Mouse (Mus musculus): ENCODE data around the gene S100pbp. TPM values are rescaled to one million over a fixed set of nuclear protein-coding genes. Genes with fewer than 3 reads are reported as not detected.

Gene S100pbp
- polyA plus RNA-seq, 1 experiment from 2014 or later, result 11.8 TPM

GRCm38 (mm10) chr4:129231594-129232450, 42.3 kb upstream of the S100pbp start:
- H3K4me3 ChIP-seq (ENCODE audit: low read length), result no peak overlapping the region
- H3K4me2 ChIP-seq (ENCODE audit: low read depth, low read length), result no peak overlapping the region
- H3K4me1 ChIP-seq (ENCODE audit: control insufficient read depth, insufficient read depth, low read length), result peaks cover 27% of the 10 kb centered on the region
- H3K9me3 ChIP-seq (replicated peaks; ENCODE audit: control insufficient read depth, low read length), result no peaks in the 10 kb centered on the region
- no peak for ATAC-seq (replicated peaks; ENCODE audit: extremely low read depth, insufficient read depth, low FRiP score)
- 64% methylated on average over 12 of the region's 12 CpGs for WGBS
- H3K27me3 ChIP-seq (ENCODE audit: control insufficient read depth, insufficient read depth, low read length), result peaks cover 60% of the 10 kb centered on the region
- no peak overlapping the region for H3K9ac ChIP-seq (ENCODE audit: low read length)
- no peaks in the 10 kb centered on the region for H3K36me3 ChIP-seq (ENCODE audit: control insufficient read depth, insufficient read depth)
- peak overlapping the region; percentile 37; the same call in 1 of the 2 replicates for H3K27ac ChIP-seq (ENCODE audit: low read length)

DNA sequence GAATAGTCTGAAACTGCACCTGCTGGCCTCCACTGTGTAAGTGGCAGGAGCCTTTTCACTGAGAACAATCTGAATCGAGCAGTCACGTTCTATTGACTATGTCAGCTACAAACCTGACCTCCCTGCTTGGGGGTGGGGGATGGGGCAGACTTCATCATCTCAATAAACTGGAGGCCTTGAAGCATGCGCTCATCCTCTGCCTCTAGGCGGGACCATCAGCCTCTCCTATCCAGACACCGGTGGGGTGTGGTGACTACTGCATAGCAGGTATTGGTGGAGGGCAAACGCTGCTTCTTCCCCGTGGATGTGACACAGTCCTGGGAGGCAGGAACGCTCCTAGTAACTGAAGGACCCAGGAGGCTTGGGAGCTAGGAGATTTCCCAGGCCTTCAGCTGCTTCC, 41.4 kb upstream of the S100pbp start:
- H3K9me3 ChIP-seq (replicated peaks; ENCODE audit: control insufficient read depth, low read length), result no peaks in the 10 kb centered on the region
- no peaks in the 10 kb centered on the region for H3K36me3 ChIP-seq (ENCODE audit: control insufficient read depth, insufficient read depth)
- H3K4me3 ChIP-seq (ENCODE audit: low read length), result no peak overlapping the region
- ATAC-seq (replicated peaks; ENCODE audit: extremely low read depth, insufficient read depth, low FRiP score), result no peak
- 55% methylated on average over 8 of the region's 8 CpGs for WGBS
- no peak overlapping the region for H3K4me2 ChIP-seq (ENCODE audit: low read depth, low read length)
- peaks cover 33% of the 10 kb centered on the region for H3K4me1 ChIP-seq (ENCODE audit: control insufficient read depth, insufficient read depth, low read length)
- no peak overlapping the region for H3K9ac ChIP-seq (ENCODE audit: low read length)
- no peak overlapping the region for H3K27ac ChIP-seq (ENCODE audit: low read length)
- peaks cover 59% of the 10 kb centered on the region for H3K27me3 ChIP-seq (ENCODE audit: control insufficient read depth, insufficient read depth, low read length)

- no peak for ATAC-seq (replicated peaks; ENCODE audit: extremely low read depth, insufficient read depth, low FRiP score)
- H3K4me1 ChIP-seq (ENCODE audit: control insufficient read depth, insufficient read depth, low read length), result peaks cover 24% of the 10 kb centered on the region
- H3K9me3 ChIP-seq (replicated peaks; ENCODE audit: control insufficient read depth, low read length), result no peaks in the 10 kb centered on the region
- H3K27me3 ChIP-seq (ENCODE audit: control insufficient read depth, insufficient read depth, low read length), result peaks cover 74% of the 10 kb centered on the region
- H3K27ac ChIP-seq (ENCODE audit: low read length), result no peak overlapping the region
- peak overlapping the region; percentile 48; the same call in 1 of the 2 replicates for H3K4me2 ChIP-seq (ENCODE audit: low read depth, low read length)
- H3K36me3 ChIP-seq (ENCODE audit: control insufficient read depth, insufficient read depth), result no peaks in the 10 kb centered on the region
- H3K9ac ChIP-seq (ENCODE audit: low read length), result no peak overlapping the region
- 22% methylated on average over 8 of the region's 8 CpGs for WGBS
- no peak overlapping the region; the same call in 1 of the 2 replicates for H3K4me3 ChIP-seq (ENCODE audit: low read length)
Measured at GRCm38 (mm10) chr4:129227985-129228381, 38.5 kb upstream of the S100pbp start.

GRCm38 (mm10) chr4:129227170-129227984, 37.9 kb upstream of the S100pbp start:
- Histone ChIP-seq H3K27me3 (ENCODE audit: control insufficient read depth, insufficient read depth, low read length) (peaks cover 74% of the 10 kb centered on the region), H3K9ac (ENCODE audit: low read length) (peak overlapping the region; percentile 51), H3K9me3 (replicated peaks; ENCODE audit: control insufficient read depth, low read length) (no peaks in the 10 kb centered on the region), H3K36me3 (ENCODE audit: control insufficient read depth, insufficient read depth) (no peaks in the 10 kb centered on the region), H3K4me1 (ENCODE audit: control insufficient read depth, insufficient read depth, low read length) (peaks cover 24% of the 10 kb centered on the region), H3K4me2 (ENCODE audit: low read depth, low read length) (peak overlapping the region; percentile 48), H3K4me3 (ENCODE audit: low read length) (peak overlapping the region; percentile 32), H3K27ac (ENCODE audit: low read length) (no peak overlapping the region)
- no peak for ATAC-seq (replicated peaks; ENCODE audit: extremely low read depth, insufficient read depth, low FRiP score)
- WGBS, result 19% methylated on average over 22 of the region's 22 CpGs

DNA sequence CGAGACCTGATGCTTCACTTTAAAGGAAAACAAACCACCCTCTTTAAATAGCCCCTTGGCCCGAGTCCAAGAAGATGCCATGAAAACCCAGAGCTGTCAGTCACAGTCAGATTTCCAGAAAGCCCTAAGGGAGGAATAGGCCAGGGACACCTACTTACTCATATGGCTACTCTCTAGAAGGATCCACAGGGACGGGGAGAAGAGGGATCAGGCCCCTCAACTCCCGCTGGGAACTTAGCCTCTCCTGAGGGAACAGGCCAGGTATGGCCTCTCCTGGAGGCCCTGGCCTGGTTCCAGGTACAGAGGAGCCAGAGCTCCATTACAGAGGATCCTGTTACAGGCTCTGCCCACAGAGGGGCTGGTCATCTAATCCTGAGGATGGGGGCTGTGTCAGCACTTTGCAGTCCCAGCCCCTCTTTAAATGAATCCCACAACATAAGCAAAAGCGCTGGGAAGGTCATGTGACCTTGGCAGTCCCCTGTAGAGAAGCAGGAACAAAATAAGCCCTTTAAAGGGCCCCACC, 37.0 kb upstream of the S100pbp start:
- Histone ChIP-seq H3K4me2 (ENCODE audit: low read depth, low read length) (peak overlapping the region; percentile 48; the same call in 1 of the 2 replicates), H3K4me3 (ENCODE audit: low read length) (no peak overlapping the region)

DNA sequence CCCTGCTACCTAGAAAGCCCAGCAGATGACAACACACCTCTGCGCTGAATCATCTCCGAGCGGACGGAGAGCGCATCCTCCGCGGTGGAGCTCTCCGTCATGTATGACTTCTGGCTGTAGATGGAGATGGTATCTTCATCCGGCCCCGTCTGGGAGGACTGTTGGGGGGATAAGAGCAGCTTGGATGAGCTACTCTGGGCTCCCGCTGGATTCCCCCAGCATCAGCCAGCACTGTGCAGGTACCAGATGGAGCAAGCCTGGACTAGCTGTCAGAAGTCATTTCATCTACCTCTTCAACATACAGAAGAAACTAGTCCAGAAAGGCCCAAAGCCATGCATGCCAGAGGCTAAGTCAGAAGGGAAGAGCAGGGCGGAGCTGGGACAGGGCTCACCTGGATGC, 35.8 kb upstream of the S100pbp start:
- Histone ChIP-seq H3K9ac (ENCODE audit: low read length) (no peak overlapping the region), H3K4me2 (ENCODE audit: low read depth, low read length) (no peak overlapping the region), H3K36me3 (ENCODE audit: control insufficient read depth, insufficient read depth) (no peaks in the 10 kb centered on the region), H3K4me3 (ENCODE audit: low read length) (no peak overlapping the region), H3K4me1 (ENCODE audit: control insufficient read depth, insufficient read depth, low read length) (peaks cover 24% of the 10 kb centered on the region), H3K27me3 (ENCODE audit: control insufficient read depth, insufficient read depth, low read length) (peaks cover 63% of the 10 kb centered on the region), H3K27ac (ENCODE audit: low read length) (no peak overlapping the region), H3K9me3 (replicated peaks; ENCODE audit: control insufficient read depth, low read length) (no peaks in the 10 kb centered on the region)
- WGBS, result 94% methylated on average over 12 of the region's 12 CpGs
- no peak for ATAC-seq (replicated peaks; ENCODE audit: extremely low read depth, insufficient read depth, low FRiP score)

More for the DNA sequence above, 37.0 kb upstream of the S100pbp start:
- WGBS, result 33% methylated on average over 5 of the region's 5 CpGs
- no peaks in the 10 kb centered on the region for H3K9me3 ChIP-seq (replicated peaks; ENCODE audit: control insufficient read depth, low read length)
- no peak for ATAC-seq (replicated peaks; ENCODE audit: extremely low read depth, insufficient read depth, low FRiP score)
- H3K36me3 ChIP-seq (ENCODE audit: control insufficient read depth, insufficient read depth), result no peaks in the 10 kb centered on the region
- H3K4me1 ChIP-seq (ENCODE audit: control insufficient read depth, insufficient read depth, low read length), result peaks cover 24% of the 10 kb centered on the region
- H3K27ac ChIP-seq (ENCODE audit: low read length), result no peak overlapping the region
- peaks cover 72% of the 10 kb centered on the region for H3K27me3 ChIP-seq (ENCODE audit: control insufficient read depth, insufficient read depth, low read length)
- H3K9ac ChIP-seq (ENCODE audit: low read length), result no peak overlapping the region

- Histone ChIP-seq H3K9ac (ENCODE audit: low read length) (peak overlapping the region; percentile 37), H3K4me2 (ENCODE audit: low read depth, low read length) (peak overlapping the region; percentile 81), H3K36me3 (ENCODE audit: control insufficient read depth, insufficient read depth) (peaks cover 7% of the 10 kb centered on the region), H3K27me3 (ENCODE audit: control insufficient read depth, insufficient read depth, low read length) (peaks cover 54% of the 10 kb centered on the region), H3K27ac (ENCODE audit: low read length) (no peak overlapping the region), H3K4me3 (ENCODE audit: low read length) (peak overlapping the region; percentile 52), H3K4me1 (ENCODE audit: control insufficient read depth, insufficient read depth, low read length) (peaks cover 24% of the 10 kb centered on the region), H3K9me3 (replicated peaks; ENCODE audit: control insufficient read depth, low read length) (no peaks in the 10 kb centered on the region)
- no peak for ATAC-seq (replicated peaks; ENCODE audit: extremely low read depth, insufficient read depth, low FRiP score)
- WGBS, result 30% methylated on average over 55 of the region's 55 CpGs
Measured at GRCm38 (mm10) chr4:129223421-129224281, 34.1 kb upstream of the S100pbp start.
